Mouse (Mus musculus): ENCODE data around the gene Adam10. TPM values are rescaled to one million over a fixed set of nuclear protein-coding genes. Genes with fewer than 3 reads are reported as not detected.

The Adam10 gene
- polyA plus RNA-seq, 1 experiment from 2014 or later = 63.7 TPM

Small RNAs within 50 kb of the gene (microRNA-seq; reads per million reads assigned to microRNA genes)
- not detected for gene Gm25149

Other genes starting within 250 kb of the Adam10 start
- gene Rnf111, start 175.3 kb upstream of the Adam10 start, polyA plus RNA-seq (2015; fragmentation: Nextera tagmentation; extraction: Ambion mirVana) = 37.6 TPM in 2 replicates
- 70.9 and 71.1 TPM in 2 replicates for gene Sltm, start 136.2 kb upstream of the Adam10 start, polyA plus RNA-seq (2015; fragmentation: Nextera tagmentation; extraction: Ambion mirVana)
- gene Gm10642, start 22.7 kb upstream of the Adam10 start, polyA plus RNA-seq (2015; fragmentation: Nextera tagmentation; extraction: Ambion mirVana) = 0.24 and 0.28 TPM in 2 replicates
- gene Mindy2, start 21.8 kb upstream of the Adam10 start, polyA plus RNA-seq (2015; fragmentation: Nextera tagmentation; extraction: Ambion mirVana) = 16.6 and 19.4 TPM in 2 replicates